Mouse (Mus musculus) olfactory bulb, adult 2 months (tissue): ENCODE results near the gene Mapk10.

Experiments used
- CTCF ChIP-seq: fragments of 200-500 bp; IDR thresholded peaks from 2 replicates; pipeline ENCODE4 v1.5.1; 2012; ENCODE audit warnings: low read depth, mild to moderate bottlenecking, low read length, moderate library complexity; ENCODE audit not compliant: insufficient read depth
- POLR2A ChIP-seq: fragments of 200-500 bp; IDR thresholded peaks from 2 replicates; pipeline ENCODE4 v1.6.1; 2012; ENCODE audit warnings: mild to moderate bottlenecking, low read depth, low read length, moderate library complexity; ENCODE audit not compliant: insufficient read depth

DNA sequence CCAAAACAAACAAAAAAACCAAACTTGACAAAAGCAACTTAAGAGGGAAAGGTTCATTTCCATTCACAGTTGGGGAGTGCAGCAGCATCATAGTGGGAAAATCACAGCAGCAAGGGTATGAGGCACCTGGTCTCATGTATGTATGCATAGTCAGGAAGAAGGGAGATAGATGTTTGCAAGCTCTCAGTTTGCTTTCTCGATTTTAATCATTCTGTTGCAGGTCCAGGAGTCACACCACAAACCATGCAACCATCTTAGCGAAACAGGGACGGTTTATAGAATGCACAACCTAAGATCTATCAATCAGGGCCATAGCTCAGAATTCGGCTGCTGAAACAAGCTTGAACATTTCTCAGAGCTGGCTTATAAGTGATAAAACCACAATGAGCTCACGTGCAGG, 19.2 kb upstream of the Mapk10 start:
- TF ChIP-seq CTCF (no peak), POLR2A (no peak)
